Mouse (Mus musculus) layer of hippocampus, adult 18-20 months (tissue): Measurements from ENCODE around the gene Rad51b. TPM values are rescaled to one million over a fixed set of nuclear protein-coding genes. Genes with fewer than 3 reads are reported as not detected.

Experiments
- DNase-seq, 2 experiments: peaks; one replicate each; pipeline ENCODE4 v3.0.0; 2022; ENCODE audit warnings: low spot score in 2 of 2
- total RNA-seq, 2 experiments: library from RNA; stranded (reverse); gene quantifications; 2 replicates each; pipeline ENCODE4 v1.2.3; 2021

Rad51b gene
- total RNA-seq, 2 experiments from 2014 or later, result 0.17 TPM; not detected in 1

GRCm38 (mm10) chr12:79751781-79752180 is 454.7 kb downstream of the Rad51b start:
- DNase-seq, result no peak

- no peak for DNase-seq
Observed at GRCm38 (mm10) chr12:79752189-79752588, 455.1 kb downstream of the Rad51b start.

GRCm38 (mm10) chr12:79755617-79756016 is 458.5 kb downstream of the Rad51b start:
- no peak for DNase-seq

- no peak for DNase-seq
Observed at GRCm38 (mm10) chr12:79756352-79756751, 459.3 kb downstream of the Rad51b start.

GRCm38 (mm10) chr12:79757775-79758174 is 460.7 kb downstream of the Rad51b start:
- DNase-seq, result no peak

- no peak for DNase-seq
Observed at GRCm38 (mm10) chr12:79759180-79759902, 462.3 kb downstream of the Rad51b start.

GRCm38 (mm10) chr12:79761217-79761616 is 464.1 kb downstream of the Rad51b start:
- DNase-seq, result no peak

- no peak for DNase-seq
Observed at GRCm38 (mm10) chr12:79762087-79762486, 465.0 kb downstream of the Rad51b start.

GRCm38 (mm10) chr12:79762570-79763275 is 465.6 kb downstream of the Rad51b start:
- DNase-seq, result no peak

GRCm38 (mm10) chr12:79766116-79766515 is 469.0 kb downstream of the Rad51b start:
- no peak for DNase-seq

- DNase-seq, result no peak
Observed at GRCm38 (mm10) chr12:79768741-79769322, 471.8 kb downstream of the Rad51b start.

- DNase-seq, result no peak
Observed at GRCm38 (mm10) chr12:79769763-79770162, 472.7 kb downstream of the Rad51b start.

GRCm38 (mm10) chr12:79771194-79771593 is 474.1 kb downstream of the Rad51b start:
- no peak for DNase-seq

- peak in 1 of 2 experiments; percentile 13 for DNase-seq
Observed at GRCm38 (mm10) chr12:79771741-79772140, 474.7 kb downstream of the Rad51b start.

- DNase-seq, result no peak
Observed at GRCm38 (mm10) chr12:79773246-79773645, 476.2 kb downstream of the Rad51b start.

GRCm38 (mm10) chr12:79774571-79774970 is 477.5 kb downstream of the Rad51b start:
- no peak for DNase-seq

- no peak for DNase-seq
Observed at GRCm38 (mm10) chr12:79776828-79777227, 479.7 kb downstream of the Rad51b start.

GRCm38 (mm10) chr12:79780745-79781144 is 483.7 kb downstream of the Rad51b start:
- no peak for DNase-seq

- no peak for DNase-seq
Observed at GRCm38 (mm10) chr12:79781788-79782187, 484.7 kb downstream of the Rad51b start.

- no peak for DNase-seq
Observed at GRCm38 (mm10) chr12:79782444-79783117, 485.5 kb downstream of the Rad51b start.

GRCm38 (mm10) chr12:79784159-79784558 is 487.1 kb downstream of the Rad51b start:
- no peak for DNase-seq

- no peak for DNase-seq
Observed at GRCm38 (mm10) chr12:79785691-79786090, 488.6 kb downstream of the Rad51b start.
